Mouse (Mus musculus): Measurements from ENCODE around the gene Tlr9.

DNA sequence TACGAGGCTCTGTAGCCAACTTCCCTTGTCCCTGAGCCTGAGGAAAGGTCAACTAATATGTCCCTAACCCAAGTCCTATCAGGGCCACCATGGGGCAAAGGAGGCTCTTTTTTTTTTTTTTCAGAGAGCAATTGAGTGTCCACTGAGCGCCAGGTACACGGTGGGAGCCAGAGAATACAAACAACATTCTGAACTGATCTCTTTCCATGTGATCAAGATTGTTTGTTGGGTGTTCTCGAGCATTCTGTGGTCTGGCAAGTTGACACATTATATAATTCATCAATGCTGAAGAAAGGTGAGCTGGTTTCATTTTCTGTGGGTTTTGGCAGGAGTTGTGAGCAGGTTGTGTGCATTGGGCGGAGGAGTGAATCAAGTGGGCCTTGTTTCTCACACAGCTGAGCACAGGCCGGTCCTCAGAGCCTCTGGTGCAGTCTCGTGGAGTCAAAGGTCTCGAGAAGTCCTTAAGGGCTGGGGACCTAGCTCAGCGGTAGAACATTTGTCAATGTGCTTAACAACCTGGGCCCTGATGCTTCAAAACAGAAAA, 41.1 kb downstream of the Tlr9 start:
- no peak for TF ChIP-seq CTCF (IDR thresholded peaks at IDR 0.05; ENCODE audit: low read depth)
- TF ChIP-seq EP300 (IDR thresholded peaks at IDR 0.05; ENCODE audit: low read depth), result no peak

Measured in heart, postnatal 0 days (tissue).